Mouse (Mus musculus): Measurements from ENCODE around the gene Kctd2. TPM values are rescaled to one million over a fixed set of nuclear protein-coding genes. Genes with fewer than 3 reads are reported as not detected.

Gene Kctd2
- polyA plus RNA-seq, 1 experiment from 2014 or later, result 5.4 TPM

DNA sequence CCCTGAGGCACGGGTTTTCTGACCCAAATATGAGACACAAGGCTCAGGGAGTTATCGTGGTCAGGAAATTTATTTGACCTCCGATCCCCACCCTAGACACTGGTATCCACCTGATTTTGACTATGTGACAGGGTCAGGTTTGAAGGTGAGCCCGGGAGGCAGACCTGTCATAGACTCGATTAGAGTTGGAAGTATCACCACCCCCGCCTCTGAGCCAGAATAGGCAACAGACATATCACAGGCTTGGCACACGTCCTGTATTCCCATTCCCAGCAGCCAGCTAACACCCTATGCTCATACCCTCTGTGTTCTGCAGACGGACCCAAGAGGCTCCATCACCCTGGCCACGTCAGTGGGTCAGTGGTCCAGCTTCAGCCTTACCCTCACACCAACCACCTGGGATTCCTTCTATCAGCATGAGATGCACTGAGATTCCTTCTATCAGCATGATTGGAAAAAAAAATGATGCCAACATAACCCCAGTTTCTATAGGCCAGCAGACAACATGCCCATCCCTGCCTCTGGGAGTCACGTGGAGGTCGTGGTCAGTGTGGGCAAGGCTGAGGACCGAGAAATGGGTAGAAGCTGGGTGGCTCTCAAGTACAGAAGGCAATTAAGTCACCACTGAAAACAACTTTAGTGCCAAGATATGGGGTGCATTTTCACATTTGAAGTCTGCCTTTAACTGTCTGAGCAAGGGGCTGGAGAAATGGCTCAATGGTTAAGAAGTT lies 45.1 kb upstream of the Kctd2 start:
- Histone ChIP-seq H3K36me3 (replicated peaks; ENCODE audit: insufficient read depth, low read length) (no peaks in the 10 kb centered on the region), H3K9ac (replicated peaks) (no peak overlapping the region), H3K27ac (ENCODE audit: low read depth) (no peak overlapping the region), H3K4me1 (ENCODE audit: insufficient read depth) (peaks cover 5% of the 10 kb centered on the region), H3K4me3 (ENCODE audit: low read depth, low read length) (0 out of 2 replicates have a peak overlapping the region, but pooled peaks have one; percentile 17), H3K27me3 (ENCODE audit: insufficient read depth, low read length) (peaks cover 38% of the 10 kb centered on the region), H3K4me2 (ENCODE audit: low read depth, low read length) (peak overlapping the region; percentile 62; the same call in 1 of the 2 replicates), H3K9me3 (ENCODE audit: low read length) (no peaks in the 10 kb centered on the region)
- WGBS (ENCODE audit: insufficient replicate concordance), result 57% methylated on average over 12 of the region's 12 CpGs
- TF ChIP-seq CTCF (IDR thresholded peaks at IDR 0.05; ENCODE audit: low read depth) (no peak), EP300 (IDR thresholded peaks at IDR 0.05; ENCODE audit: low read depth) (no peak)
- ATAC-seq, result no peak
- no peak for DNase-seq

DNA sequence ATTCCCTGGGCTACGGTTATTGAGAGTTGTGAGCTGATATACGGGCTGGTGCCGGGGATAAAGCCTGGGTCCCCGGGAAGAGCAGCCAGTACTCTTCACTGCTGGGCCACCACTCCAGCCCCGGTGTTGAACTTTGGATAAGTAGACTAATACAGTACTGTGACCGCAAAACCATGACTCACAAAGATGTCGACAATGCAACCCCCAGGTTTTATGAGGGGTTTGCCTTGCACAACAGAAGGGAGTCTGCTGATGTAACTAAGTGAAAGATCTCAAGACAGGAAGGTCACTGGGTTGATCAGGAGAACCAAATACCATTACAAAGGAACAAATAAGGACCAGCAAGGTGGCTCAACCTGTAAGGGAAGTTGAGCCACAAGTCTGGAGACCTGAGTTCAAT lies 43.2 kb upstream of the Kctd2 start:
- peaks cover 5% of the 10 kb centered on the region for H3K4me1 ChIP-seq (ENCODE audit: insufficient read depth)
- H3K27me3 ChIP-seq (ENCODE audit: insufficient read depth, low read length), result peaks cover 46% of the 10 kb centered on the region
- no peak for TF ChIP-seq CTCF (IDR thresholded peaks at IDR 0.05; ENCODE audit: low read depth)
- no peak for TF ChIP-seq EP300 (IDR thresholded peaks at IDR 0.05; ENCODE audit: low read depth)
- H3K36me3 ChIP-seq (replicated peaks; ENCODE audit: insufficient read depth, low read length), result no peaks in the 10 kb centered on the region
- no peak overlapping the region for H3K9ac ChIP-seq (replicated peaks)
- WGBS (ENCODE audit: insufficient replicate concordance), result 56% methylated on average over 7 of the region's 7 CpGs
- no peak for ATAC-seq
- no peaks in the 10 kb centered on the region for H3K9me3 ChIP-seq (ENCODE audit: low read length)
- H3K4me2 ChIP-seq (ENCODE audit: low read depth, low read length), result no peak overlapping the region
- H3K27ac ChIP-seq (ENCODE audit: low read depth), result no peak overlapping the region
- DNase-seq, result no peak
- H3K4me3 ChIP-seq (ENCODE audit: low read depth, low read length), result no peak overlapping the region

DNA sequence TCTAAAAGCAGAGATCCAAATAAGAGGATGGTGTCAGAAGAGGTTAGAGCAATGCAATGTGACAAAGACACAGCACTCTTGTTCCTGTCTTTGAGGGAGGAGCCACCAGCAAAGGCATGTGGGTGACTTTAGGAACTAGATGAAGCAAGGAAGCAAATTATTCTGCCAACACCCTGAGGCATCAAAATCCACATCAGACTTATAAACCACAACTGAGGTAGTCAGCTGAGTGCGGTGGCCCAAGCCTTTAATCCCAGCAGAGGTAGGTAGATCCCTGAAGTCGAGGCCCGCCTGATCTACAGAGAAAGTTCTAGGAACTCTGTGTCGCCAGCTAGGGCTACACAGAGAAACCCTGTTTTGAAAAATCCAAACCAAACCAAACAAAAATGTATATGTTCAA lies 42.7 kb upstream of the Kctd2 start:
- H3K4me1 ChIP-seq (ENCODE audit: insufficient read depth), result peaks cover 5% of the 10 kb centered on the region
- no peak overlapping the region for H3K9ac ChIP-seq (replicated peaks)
- no peak overlapping the region for H3K4me3 ChIP-seq (ENCODE audit: low read depth, low read length)
- TF ChIP-seq EP300 (IDR thresholded peaks at IDR 0.05; ENCODE audit: low read depth), result no peak
- TF ChIP-seq CTCF (IDR thresholded peaks at IDR 0.05; ENCODE audit: low read depth), result no peak
- peaks cover 51% of the 10 kb centered on the region for H3K27me3 ChIP-seq (ENCODE audit: insufficient read depth, low read length)
- 79% methylated on average over 4 of the region's 4 CpGs for WGBS (ENCODE audit: insufficient replicate concordance)
- DNase-seq, result no peak
- ATAC-seq, result no peak
- no peaks in the 10 kb centered on the region for H3K9me3 ChIP-seq (ENCODE audit: low read length)
- H3K36me3 ChIP-seq (replicated peaks; ENCODE audit: insufficient read depth, low read length), result no peaks in the 10 kb centered on the region
- H3K27ac ChIP-seq (ENCODE audit: low read depth), result no peak overlapping the region
- H3K4me2 ChIP-seq (ENCODE audit: low read depth, low read length), result no peak overlapping the region

DNA sequence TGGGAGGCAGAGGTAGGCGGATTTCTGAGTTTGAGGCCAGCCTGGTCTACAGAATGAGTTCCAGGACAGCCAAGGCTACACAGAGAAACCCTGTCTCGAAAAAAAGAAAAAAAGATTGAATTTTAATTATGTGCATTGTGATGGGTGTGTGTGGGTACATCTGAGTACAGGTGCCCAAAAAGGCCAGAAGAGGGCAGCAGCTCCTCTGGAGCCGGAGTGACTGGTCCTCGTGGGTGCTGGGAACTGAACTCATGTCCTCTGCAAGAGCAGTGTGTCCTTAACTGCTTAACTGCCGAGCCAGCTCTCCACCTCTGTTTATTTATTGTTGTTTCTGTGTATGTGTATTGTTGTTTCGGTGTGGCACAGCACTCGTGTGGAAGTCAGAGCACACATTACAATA lies 42.1 kb upstream of the Kctd2 start:
- TF ChIP-seq CTCF (IDR thresholded peaks at IDR 0.05; ENCODE audit: low read depth) (0 out of 2 replicates have a peak, but pooled peaks have one; percentile 2), EP300 (IDR thresholded peaks at IDR 0.05; ENCODE audit: low read depth) (no peak)
- no peak overlapping the region for H3K4me2 ChIP-seq (ENCODE audit: low read depth, low read length)
- H3K4me1 ChIP-seq (ENCODE audit: insufficient read depth), result peaks cover 5% of the 10 kb centered on the region

DNA sequence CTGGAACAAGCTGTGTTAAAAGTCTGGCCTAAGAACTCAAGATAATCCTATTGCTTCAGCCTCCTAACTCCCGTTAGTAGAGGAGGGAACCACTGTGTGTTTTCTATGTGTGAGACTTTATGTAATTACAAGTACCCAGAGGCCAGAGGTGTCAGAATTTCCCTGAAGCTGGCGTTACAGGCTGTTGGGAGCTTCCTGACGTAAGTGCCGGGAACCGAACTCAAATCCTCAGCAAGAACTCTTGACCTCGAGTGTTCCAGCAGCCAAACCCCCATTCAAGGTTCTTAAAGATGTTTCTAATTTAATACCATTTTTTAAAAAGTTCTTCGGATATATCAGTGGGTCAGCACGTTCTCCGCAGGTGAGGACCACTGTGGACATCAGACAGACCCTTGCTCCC lies 38.7 kb upstream of the Kctd2 start:
- DNase-seq (no peak), ATAC-seq (no peak)
- H3K9me3 ChIP-seq (ENCODE audit: low read length), result no peaks in the 10 kb centered on the region
- H3K27ac ChIP-seq (ENCODE audit: low read depth), result no peak overlapping the region
- H3K4me2 ChIP-seq (ENCODE audit: low read depth, low read length), result no peak overlapping the region
- no peak overlapping the region for H3K9ac ChIP-seq (replicated peaks)
- 39% methylated on average over 9 of the region's 9 CpGs for WGBS (ENCODE audit: insufficient replicate concordance)
- no peaks in the 10 kb centered on the region for H3K36me3 ChIP-seq (replicated peaks; ENCODE audit: insufficient read depth, low read length)
- H3K27me3 ChIP-seq (ENCODE audit: insufficient read depth, low read length), result peaks cover 51% of the 10 kb centered on the region
- no peak for TF ChIP-seq EP300 (IDR thresholded peaks at IDR 0.05; ENCODE audit: low read depth)
- no peak for TF ChIP-seq CTCF (IDR thresholded peaks at IDR 0.05; ENCODE audit: low read depth)
- H3K4me3 ChIP-seq (ENCODE audit: low read depth, low read length), result 0 out of 2 replicates have a peak overlapping the region, but pooled peaks have one; percentile 59
- H3K4me1 ChIP-seq (ENCODE audit: insufficient read depth), result no peaks in the 10 kb centered on the region; the same call in none of the 2 replicates

More for the DNA sequence above, 42.1 kb upstream of the Kctd2 start:
- no peak overlapping the region for H3K9ac ChIP-seq (replicated peaks)
- no peaks in the 10 kb centered on the region for H3K36me3 ChIP-seq (replicated peaks; ENCODE audit: insufficient read depth, low read length)
- no peak for ATAC-seq
- WGBS (ENCODE audit: insufficient replicate concordance), result 81% methylated on average over 7 of the region's 7 CpGs
- no peak for DNase-seq
- H3K27ac ChIP-seq (ENCODE audit: low read depth), result no peak overlapping the region
- H3K4me3 ChIP-seq (ENCODE audit: low read depth, low read length), result no peak overlapping the region
- H3K9me3 ChIP-seq (ENCODE audit: low read length), result no peaks in the 10 kb centered on the region
- H3K27me3 ChIP-seq (ENCODE audit: insufficient read depth, low read length), result peaks cover 57% of the 10 kb centered on the region

DNA sequence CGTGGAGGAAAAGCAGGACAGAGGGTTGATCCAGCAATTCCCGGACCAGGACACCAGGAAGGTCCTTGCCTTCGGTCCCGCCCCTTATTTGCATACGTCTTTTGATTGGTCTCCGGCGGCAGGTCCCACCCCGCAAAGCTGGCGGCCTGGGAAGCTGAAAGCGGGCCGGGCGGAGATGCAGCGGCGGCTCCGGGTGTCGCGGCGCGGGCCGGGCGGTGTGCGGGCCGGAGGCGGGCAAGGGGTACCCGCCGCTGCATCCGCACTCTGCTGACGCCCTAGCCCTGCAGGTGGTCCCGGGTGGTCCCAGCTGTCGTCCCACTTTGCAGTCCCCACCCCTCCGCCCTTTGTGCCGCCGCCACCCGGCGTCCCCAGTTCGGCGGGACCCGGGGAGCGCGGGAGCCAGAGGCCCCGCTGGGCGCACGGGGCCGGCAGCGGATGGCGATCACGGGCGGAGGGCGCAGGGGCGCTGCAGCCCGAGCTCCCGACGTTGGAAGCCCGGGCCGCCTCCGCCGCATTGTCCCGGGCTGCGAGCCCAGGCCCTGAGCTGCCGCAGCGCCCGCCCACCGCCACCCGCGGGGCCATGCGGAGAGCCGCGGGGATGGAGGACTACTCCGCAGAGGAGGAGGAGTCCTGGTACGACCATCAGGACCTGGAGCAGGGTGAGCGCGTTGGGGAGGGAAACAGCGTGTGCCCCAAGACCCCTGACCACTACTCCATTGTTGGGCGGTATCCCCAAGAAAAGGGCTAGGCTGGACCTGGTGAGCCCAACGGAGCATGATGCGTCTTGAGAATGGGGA lies 38.0 kb upstream of the Kctd2 start, which contains the start of gene Cdr2l:
Gene Cdr2l, plus strand, starts transcription at position 174 of the 797 bp plus-strand sequence.
- Histone ChIP-seq H3K27ac (ENCODE audit: low read depth) (peak within 1 kb of the TSS; percentile 62), H3K4me3 (ENCODE audit: low read depth, low read length) (peak within 1 kb of the TSS; percentile 59), H3K4me2 (ENCODE audit: low read depth, low read length) (peak within 1 kb of the TSS; percentile 84), H3K9ac (replicated peaks) (peak within 1 kb of the TSS; percentile 63), H3K27me3 (ENCODE audit: insufficient read depth, low read length) (peaks cover 48% of the 10 kb centered on the region), H3K4me1 (ENCODE audit: insufficient read depth) (no peaks in the 10 kb centered on the region; the same call in none of the 2 replicates), H3K9me3 (ENCODE audit: low read length) (no peaks in the 10 kb centered on the region), H3K36me3 (replicated peaks; ENCODE audit: insufficient read depth, low read length) (no peaks in the 10 kb centered on the region)
- ATAC-seq (peak; percentile 90), DNase-seq (peak; percentile 80)
- WGBS (ENCODE audit: insufficient replicate concordance), result under 1% methylated on average over 61 of the region's 76 CpGs
- TF ChIP-seq EP300 (IDR thresholded peaks at IDR 0.05; ENCODE audit: low read depth) (no peak), CTCF (IDR thresholded peaks at IDR 0.05; ENCODE audit: low read depth) (no peak)

Data from liver, postnatal 0 days (tissue).